Mouse (Mus musculus) 416B (cell line): ENCODE measurements around the gene Dppa5a.
"Not testable (repeated sequence)": the region's sequence is repeated elsewhere in the genome, so short reads cannot be mapped to it uniquely, and the experiment has no call there.

ENCODE experiments used
- DNase-seq: peaks from one replicate; pipeline ENCODE4 v3.0.0; 2011; ENCODE audit warnings: low read depth

Gene Dppa5a

GRCm38 (mm10) chr9:78367959-78368358 is at the start of gene Dppa5a:
Dppa5a (minus strand) TSS chr9:78368177.
- DNase-seq = not testable (repeated sequence)

- DNase-seq = no peak
Observed at GRCm38 (mm10) chr9:78401596-78401995, 33.6 kb upstream of the Dppa5a start.

GRCm38 (mm10) chr9:78400570-78400969 is 32.6 kb upstream of the Dppa5a start:
- no peak for DNase-seq

GRCm38 (mm10) chr9:78396517-78396916 is 28.5 kb upstream of the Dppa5a start:
- DNase-seq = no peak

- no peak for DNase-seq
Observed at GRCm38 (mm10) chr9:78395630-78396351, 27.8 kb upstream of the Dppa5a start, which contains the start of gene Ddx43. Ddx43 (plus strand) TSS chr9:78395777.

GRCm38 (mm10) chr9:78395244-78395629 is 27.3 kb upstream of the Dppa5a start:
- DNase-seq = no peak

GRCm38 (mm10) chr9:78394602-78395001 is 26.6 kb upstream of the Dppa5a start:
- no peak for DNase-seq

GRCm38 (mm10) chr9:78393741-78394140 is 25.8 kb upstream of the Dppa5a start:
- DNase-seq = no peak

GRCm38 (mm10) chr9:78389981-78390380 is 22.0 kb upstream of the Dppa5a start:
- DNase-seq = peak; percentile 23

- peak; percentile 17 for DNase-seq
Observed at GRCm38 (mm10) chr9:78386947-78387346, 19.0 kb upstream of the Dppa5a start.

- DNase-seq = peak; percentile 79
Observed at GRCm38 (mm10) chr9:78385893-78386292, 17.9 kb upstream of the Dppa5a start.

GRCm38 (mm10) chr9:78378113-78378785 is 10.3 kb upstream of the Dppa5a start, which contains the start of gene Ooep:
Ooep (minus strand) TSS chr9:78378725.
- no peak for DNase-seq

- DNase-seq = no peak
Observed at GRCm38 (mm10) chr9:78377546-78377945, 9.6 kb upstream of the Dppa5a start.

- no peak for DNase-seq
Observed at GRCm38 (mm10) chr9:78375486-78375885, 7.5 kb upstream of the Dppa5a start.

GRCm38 (mm10) chr9:78374885-78375389 is 7.0 kb upstream of the Dppa5a start:
- DNase-seq = no peak

- no peak for DNase-seq
Observed at GRCm38 (mm10) chr9:78374397-78374796, 6.4 kb upstream of the Dppa5a start.

GRCm38 (mm10) chr9:78372827-78373504 is 5.0 kb upstream of the Dppa5a start:
- no peak for DNase-seq

- no peak for DNase-seq
Observed at GRCm38 (mm10) chr9:78371441-78371840, 3.5 kb upstream of the Dppa5a start.

- DNase-seq = no peak
Observed at GRCm38 (mm10) chr9:78369786-78370185, 1.8 kb upstream of the Dppa5a start.

- no peak for DNase-seq
Observed at GRCm38 (mm10) chr9:78369349-78369748, 1.4 kb upstream of the Dppa5a start.

- no peak for DNase-seq
Observed at GRCm38 (mm10) chr9:78368671-78369293, 805 bp upstream of the Dppa5a start.
